Mouse (Mus musculus) embryonic facial prominence, embryonic 14.5 days (tissue): ENCODE measurements around the gene Anapc16. TPM values are rescaled to one million over a fixed set of nuclear protein-coding genes. Genes with fewer than 3 reads are reported as not detected.

ENCODE experiments used
- ATAC-seq: fragments of 200-750 bp; cut with Nextera tagmentation; 2 replicates; pipeline ENCODE4 v1.8.0; 2017; ENCODE audit warnings: low read depth, moderate number of reproducible peaks, moderate TSS enrichment
- DNase-seq: peaks from one replicate; pipeline ENCODE4 v3.0.0-alpha.2; 2015; ENCODE audit warnings: low spot score
- H3K27ac ChIP-seq: fragments of 300-500 bp; sonication (generic); replicated peaks from 2 replicates; pipeline ENCODE4 v1.5.1; 2014; ENCODE audit warnings: low read depth, mild to moderate bottlenecking, low read length, moderate library complexity
- H3K27me3 ChIP-seq: fragments of 300-500 bp; sonication (generic); replicated peaks from 2 replicates; pipeline ENCODE4 v1.6.1; 2014; ENCODE audit warnings: low read length; ENCODE audit not compliant: control insufficient read depth, insufficient read depth
- H3K36me3 ChIP-seq: fragments of 300-500 bp; sonication (generic); 2 replicates; pipeline ENCODE4 v1.6.1; 2014; ENCODE audit warnings: low read length, mixed read lengths; ENCODE audit not compliant: control insufficient read depth, insufficient read depth
- H3K4me1 ChIP-seq: fragments of 300-500 bp; sonication (generic); 2 replicates; pipeline ENCODE4 v1.6.1; 2014; ENCODE audit warnings: antibody characterized with exemption, low read length; ENCODE audit not compliant: control insufficient read depth, insufficient read depth
- H3K4me2 ChIP-seq: fragments of 300-500 bp; sonication (generic); 2 replicates; pipeline ENCODE4 v1.6.1; 2014; ENCODE audit warnings: low read depth, mild to moderate bottlenecking, low read length, moderate library complexity, mixed read lengths
- H3K4me3 ChIP-seq: fragments of 300-500 bp; sonication (generic); 2 replicates; pipeline ENCODE4 v1.5.1; 2014; ENCODE audit warnings: low read depth, mild to moderate bottlenecking, low read length
- H3K9ac ChIP-seq: fragments of 300-500 bp; sonication (generic); 2 replicates; pipeline ENCODE4 v1.6.1; 2014; ENCODE audit warnings: low read depth, mild to moderate bottlenecking, low read length, moderate library complexity, mixed read lengths
- H3K9me3 ChIP-seq: fragments of 300-500 bp; sonication (generic); 2 replicates; pipeline ENCODE4 v1.6.1; 2016; ENCODE audit warnings: low read length; ENCODE audit not compliant: control insufficient read depth
- WGBS: fragments of 180-500 bp; shearing (Covaris S2); extraction: QIAGEN DNeasy Blood & Tissue Kit; methylation state at CpG from one replicate; pipeline ENCODE4 v1.1.7; 2014; 5-methylcytosine and 5-hydroxymethylcytosine counted together
- polyA plus RNA-seq: library from polyadenylated mRNA; unstranded; fragments of >200 nt; fragmentation: Nextera tagmentation; extraction: Ambion mirVana; gene quantifications from 2 replicates; pipeline ENCODE4 v1.2.1, GENCODE M21; 2014

The Anapc16 gene
- polyA plus RNA-seq, 1 experiment from 2014 or later, result 96.2 TPM

- Histone ChIP-seq H3K9me3 (no peaks in the 10 kb centered on the region), H3K4me2 (no peak overlapping the region), H3K4me3 (no peak overlapping the region), H3K36me3 (peaks cover 13% of the 10 kb centered on the region; the same call in 1 of the 2 replicates), H3K9ac (no peak overlapping the region), H3K4me1 (peaks cover 21% of the 10 kb centered on the region), H3K27me3 (no peaks in the 10 kb centered on the region), H3K27ac (peak overlapping the region; percentile 41)
- ATAC-seq (no peak), DNase-seq (no peak)
- 52% methylated on average over 7 of the region's 7 CpGs for WGBS
Measured at GRCm38 (mm10) chr10:59947296-59948073, 55.5 kb downstream of the Anapc16 start.

- Histone ChIP-seq H3K4me3 (no peak overlapping the region), H3K4me1 (peaks cover 25% of the 10 kb centered on the region), H3K27ac (no peak overlapping the region), H3K4me2 (no peak overlapping the region), H3K27me3 (no peaks in the 10 kb centered on the region), H3K9me3 (no peaks in the 10 kb centered on the region), H3K36me3 (peaks cover 13% of the 10 kb centered on the region; the same call in 1 of the 2 replicates), H3K9ac (no peak overlapping the region)
- ATAC-seq (no peak), DNase-seq (no peak)
- WGBS, result 91% methylated on average over 5 of the region's 5 CpGs
Measured at GRCm38 (mm10) chr10:59946362-59946761, 56.6 kb downstream of the Anapc16 start.

GRCm38 (mm10) chr10:59945416-59945815 lies 57.5 kb downstream of the Anapc16 start:
- Histone ChIP-seq H3K4me3 (no peak overlapping the region), H3K9ac (no peak overlapping the region), H3K4me2 (no peak overlapping the region), H3K4me1 (peaks cover 25% of the 10 kb centered on the region), H3K9me3 (no peaks in the 10 kb centered on the region), H3K27me3 (no peaks in the 10 kb centered on the region), H3K36me3 (peaks cover 11% of the 10 kb centered on the region; the same call in 1 of the 2 replicates), H3K27ac (no peak overlapping the region)
- WGBS, result 88% methylated on average over 3 of the region's 3 CpGs
- DNase-seq (no peak), ATAC-seq (no peak)

GRCm38 (mm10) chr10:59943421-59943989 lies 59.4 kb downstream of the Anapc16 start:
- WGBS, result 37% methylated on average over 13 of the region's 13 CpGs

GRCm38 (mm10) chr10:59942847-59943420 lies 60.0 kb downstream of the Anapc16 start:
- Histone ChIP-seq H3K4me1 (peaks cover 18% of the 10 kb centered on the region), H3K4me3 (peak overlapping the region; percentile 29), H3K9ac (peak overlapping the region; percentile 58), H3K27me3 (no peaks in the 10 kb centered on the region), H3K36me3 (no peaks in the 10 kb centered on the region), H3K27ac (peak overlapping the region; percentile 78), H3K9me3 (no peaks in the 10 kb centered on the region), H3K4me2 (peak overlapping the region; percentile 56)
- under 1% methylated on average over 16 of the region's 16 CpGs for WGBS
- peak; percentile 76 for ATAC-seq
- peak; percentile 79 for DNase-seq

More at GRCm38 (mm10) chr10:59943421-59943989, 59.4 kb downstream of the Anapc16 start:
- H3K9ac ChIP-seq, result peak overlapping the region; percentile 58
- ATAC-seq, result peak; percentile 87
- no peaks in the 10 kb centered on the region for H3K27me3 ChIP-seq
- H3K36me3 ChIP-seq, result no peaks in the 10 kb centered on the region
- H3K27ac ChIP-seq, result peak overlapping the region; percentile 78
- H3K9me3 ChIP-seq, result no peaks in the 10 kb centered on the region
- peak overlapping the region; percentile 56 for H3K4me2 ChIP-seq
- H3K4me3 ChIP-seq, result peak overlapping the region; percentile 29
- H3K4me1 ChIP-seq, result peaks cover 18% of the 10 kb centered on the region
- peak; percentile 92 for DNase-seq

GRCm38 (mm10) chr10:59942281-59942846 lies 60.6 kb downstream of the Anapc16 start:
- ATAC-seq (no peak), DNase-seq (no peak)
- H3K27ac ChIP-seq, result peak overlapping the region; percentile 78
- H3K27me3 ChIP-seq, result no peaks in the 10 kb centered on the region
- peaks cover 18% of the 10 kb centered on the region for H3K4me1 ChIP-seq
- H3K4me2 ChIP-seq, result peak overlapping the region; percentile 56
- no peaks in the 10 kb centered on the region for H3K9me3 ChIP-seq
- H3K9ac ChIP-seq, result peak overlapping the region; percentile 58
- 36% methylated on average over 20 of the region's 21 CpGs for WGBS
- peak overlapping the region; percentile 29 for H3K4me3 ChIP-seq
- H3K36me3 ChIP-seq, result no peaks in the 10 kb centered on the region

GRCm38 (mm10) chr10:59939081-59939480 lies 63.9 kb downstream of the Anapc16 start:
- 50% methylated on average over 1 of the region's 1 CpGs for WGBS
- Histone ChIP-seq H3K4me3 (no peak overlapping the region), H3K4me1 (peaks cover 18% of the 10 kb centered on the region), H3K36me3 (no peaks in the 10 kb centered on the region), H3K4me2 (no peak overlapping the region), H3K9me3 (no peaks in the 10 kb centered on the region), H3K27ac (no peak overlapping the region), H3K27me3 (no peaks in the 10 kb centered on the region), H3K9ac (no peak overlapping the region)
- ATAC-seq (no peak), DNase-seq (no peak)

- DNase-seq, result no peak
- Histone ChIP-seq H3K4me1 (peaks cover 16% of the 10 kb centered on the region), H3K4me3 (no peak overlapping the region), H3K36me3 (no peaks in the 10 kb centered on the region), H3K9ac (no peak overlapping the region), H3K9me3 (no peaks in the 10 kb centered on the region), H3K27me3 (no peaks in the 10 kb centered on the region), H3K4me2 (no peak overlapping the region), H3K27ac (no peak overlapping the region)
- 77% methylated on average over 5 of the region's 5 CpGs for WGBS
- ATAC-seq, result no peak
Measured at GRCm38 (mm10) chr10:59938662-59939061, 64.3 kb downstream of the Anapc16 start.
